Mouse (Mus musculus): ENCODE results near the gene Polr3f.

Gene Polr3f

GRCm38 (mm10) chr2:144588723-144589122, 61.2 kb downstream of the Polr3f start:
- DNase-seq (ENCODE audit: low read depth, low spot score): peak; percentile 20

Measured in WW6 (cell line).